Comparison of ENCODE assay signal across 27 mouse cellular contexts in the genomic region with DNA sequence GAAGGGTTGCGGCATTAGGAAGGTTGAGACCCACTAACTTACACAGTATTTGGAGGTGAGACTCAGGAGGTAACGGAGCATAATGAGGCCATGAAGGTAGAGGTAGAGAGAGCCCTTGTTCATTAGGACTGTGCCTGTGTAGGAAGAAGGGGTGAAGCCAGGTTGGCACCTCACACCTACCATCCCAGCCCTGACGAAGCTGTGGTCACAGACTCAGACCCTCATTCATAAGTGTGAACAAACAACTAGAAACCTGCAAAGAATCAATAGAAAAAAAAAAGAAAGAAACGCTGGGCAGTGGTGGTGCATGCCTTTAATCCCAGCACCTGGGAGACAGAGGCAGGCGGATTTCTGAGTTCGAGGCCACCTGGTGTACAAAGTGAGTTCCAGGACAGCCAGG. TPM values are rescaled to one million over a fixed set of nuclear protein-coding genes. Genes with fewer than 3 reads are reported as not detected.
"Had no signal": no experiment of that assay in that cellular context is flagged by ENCODE, and none has a peak within 500 bp of the region (broad histone marks: within the 10 kb centered on the region; RNA-seq: fewer than 3 reads in every experiment).

No protein-coding gene starts in this region.

RNA-seq across cellular contexts. Expression of gene A530032D15Rik, which starts 8.7 kb away (rescaled TPM):
- polyA plus RNA-seq: heart, embryonic 10.5 days; heart, embryonic 11.5 days; heart, embryonic 12.5 days; heart, embryonic 13.5 days; heart, embryonic 14.5 days; heart, embryonic 15.5 days; heart, embryonic 16.5 days; heart, postnatal 0 days; hindbrain, embryonic 10.5 days; hindbrain, embryonic 11.5 days; hindbrain, embryonic 12.5 days; hindbrain, embryonic 13.5 days; hindbrain, embryonic 14.5 days; hindbrain, embryonic 15.5 days; hindbrain, embryonic 16.5 days; hindbrain, postnatal 0 days; intestine, embryonic 14.5 days; intestine, embryonic 15.5 days; intestine, embryonic 16.5 days; intestine, postnatal 0 days; kidney, adult 2 months; kidney, embryonic 14.5 days; kidney, embryonic 15.5 days; kidney, embryonic 16.5 days; kidney, postnatal 0 days had no signal

RNA-seq across cellular contexts. Expression of gene Gm10553, which starts 18.4 kb away (rescaled TPM):
- polyA plus RNA-seq: heart, embryonic 10.5 days; heart, embryonic 11.5 days; heart, embryonic 12.5 days; heart, embryonic 13.5 days; heart, embryonic 14.5 days; heart, embryonic 15.5 days; heart, embryonic 16.5 days; heart, postnatal 0 days; hindbrain, embryonic 10.5 days; hindbrain, embryonic 11.5 days; hindbrain, embryonic 12.5 days; hindbrain, embryonic 13.5 days; hindbrain, embryonic 14.5 days; hindbrain, embryonic 15.5 days; hindbrain, embryonic 16.5 days; hindbrain, postnatal 0 days; inflammation-experienced regulatory T-cells, adult 6 months; intestine, embryonic 14.5 days; intestine, embryonic 15.5 days; intestine, embryonic 16.5 days; intestine, postnatal 0 days; kidney, adult 2 months; kidney, embryonic 14.5 days; kidney, embryonic 15.5 days; kidney, embryonic 16.5 days; kidney, postnatal 0 days; large intestine, adult 2 months had no signal
